Mouse (Mus musculus) adrenal gland, postnatal 25 days (tissue): ENCODE measurements around the gene Prr19. TPM values are rescaled to one million over a fixed set of nuclear protein-coding genes. Genes with fewer than 3 reads are reported as not detected.

ENCODE experiments used
- DNase-seq: peaks from one replicate; pipeline ENCODE4 v3.0.0; 2021; ENCODE audit warnings: mixed read lengths
- total RNA-seq: library from RNA; stranded (reverse); gene quantifications from 2 replicates; pipeline ENCODE4 v1.2.3, GENCODE M21; 2021

Prr19 gene
- total RNA-seq, 1 experiment from 2014 or later = not detected

- no peak for DNase-seq
Measured at GRCm38 (mm10) chr7:25275555-25276298, 25.5 kb upstream of the Prr19 start.

- no peak for DNase-seq
Measured at GRCm38 (mm10) chr7:25277405-25277804, 23.8 kb upstream of the Prr19 start.

GRCm38 (mm10) chr7:25277998-25278340, 23.2 kb upstream of the Prr19 start:
- DNase-seq = no peak

- DNase-seq = peak; percentile 82
Measured at GRCm38 (mm10) chr7:25278341-25279075, 22.7 kb upstream of the Prr19 start.

- DNase-seq = peak; percentile 90
Measured at GRCm38 (mm10) chr7:25279076-25279860, 21.9 kb upstream of the Prr19 start.

- DNase-seq = peak; percentile 54
Measured at GRCm38 (mm10) chr7:25279861-25280791, 21.1 kb upstream of the Prr19 start.

- no peak for DNase-seq
Measured at GRCm38 (mm10) chr7:25281166-25281733, 20.0 kb upstream of the Prr19 start.

- peak; percentile 99 for DNase-seq
Measured at GRCm38 (mm10) chr7:25281734-25282601, 19.2 kb upstream of the Prr19 start.

GRCm38 (mm10) chr7:25282731-25283211, 18.4 kb upstream of the Prr19 start:
- no peak for DNase-seq

GRCm38 (mm10) chr7:25283637-25284036, 17.6 kb upstream of the Prr19 start:
- DNase-seq = no peak

GRCm38 (mm10) chr7:25284171-25284570, 17.0 kb upstream of the Prr19 start:
- DNase-seq = no peak

GRCm38 (mm10) chr7:25284766-25285165, 16.4 kb upstream of the Prr19 start:
- no peak for DNase-seq

GRCm38 (mm10) chr7:25285511-25286238, 15.5 kb upstream of the Prr19 start:
- DNase-seq = no peak

GRCm38 (mm10) chr7:25286989-25287388, 14.2 kb upstream of the Prr19 start:
- no peak for DNase-seq

- DNase-seq = no peak
Measured at GRCm38 (mm10) chr7:25288011-25288410, 13.2 kb upstream of the Prr19 start.

GRCm38 (mm10) chr7:25288721-25289120, 12.5 kb upstream of the Prr19 start:
- DNase-seq = no peak

- DNase-seq = no peak
Measured at GRCm38 (mm10) chr7:25289925-25290324, 11.3 kb upstream of the Prr19 start.

GRCm38 (mm10) chr7:25290463-25290862, 10.7 kb upstream of the Prr19 start:
- DNase-seq = no peak

- DNase-seq = peak; percentile 68
Measured at GRCm38 (mm10) chr7:25290911-25291310, 10.3 kb upstream of the Prr19 start.

GRCm38 (mm10) chr7:25292107-25292506, 9.1 kb upstream of the Prr19 start:
- peak; percentile 4 for DNase-seq
